Mouse (Mus musculus) heart, adult 9 months (tissue): Measurements from ENCODE around the gene Hivep3.
A peak's percentile ranks its signal among the peaks of the same experiment; 100 is the strongest.

ENCODE experiments used
- DNase-seq, 2 experiments: peaks; one replicate each; pipeline ENCODE4 v3.0.0; 2022; ENCODE audit warnings: low spot score in 2 of 2

Gene Hivep3

GRCm38 (mm10) chr4:120057529-120057928 is 323.9 kb downstream of the Hivep3 start:
- DNase-seq = no peak

DNA sequence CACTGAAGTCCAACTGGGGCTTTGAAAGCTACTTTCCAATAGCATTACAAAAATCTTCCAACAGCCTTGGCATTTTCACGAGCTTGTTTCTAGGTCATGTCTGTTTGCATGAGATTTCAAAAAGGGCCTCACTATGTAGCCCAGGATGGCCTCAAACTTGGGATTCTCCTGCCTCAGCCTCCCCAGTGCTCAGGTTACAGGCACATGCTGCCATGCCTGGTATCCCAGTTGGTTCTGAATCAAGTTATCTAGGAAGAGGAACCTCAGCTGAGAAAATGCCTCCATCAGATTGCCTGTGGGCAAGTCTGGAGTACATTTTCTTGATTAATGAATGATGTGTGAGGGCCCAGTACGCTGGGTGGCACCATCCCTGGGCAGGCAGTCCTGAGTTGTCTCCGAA is 324.6 kb downstream of the Hivep3 start:
- DNase-seq = no peak

DNA sequence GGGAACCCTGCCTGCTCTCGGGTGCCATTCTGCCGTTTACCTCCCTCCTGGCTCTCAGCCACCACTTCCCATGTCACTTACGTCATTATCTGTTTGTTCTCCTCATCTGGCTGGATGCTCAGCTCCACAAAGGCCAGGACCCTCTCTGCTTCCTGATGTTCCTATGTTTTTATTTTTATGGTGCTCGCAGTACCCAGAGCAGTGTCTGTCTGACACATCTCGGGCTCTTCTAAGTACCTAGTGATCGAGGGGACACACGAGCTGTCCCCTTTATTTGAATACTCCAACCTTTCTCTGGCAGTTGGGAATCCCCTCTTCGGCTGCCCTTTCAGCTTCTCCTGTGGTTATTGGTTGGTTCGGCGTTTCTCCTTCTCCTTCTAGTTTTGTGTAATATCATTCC is 325.2 kb downstream of the Hivep3 start:
- no peak for DNase-seq

- DNase-seq = no peak
Observed at GRCm38 (mm10) chr4:120061727-120062126, 328.1 kb downstream of the Hivep3 start.

GRCm38 (mm10) chr4:120062198-120062597 is 328.6 kb downstream of the Hivep3 start:
- no peak for DNase-seq

DNA sequence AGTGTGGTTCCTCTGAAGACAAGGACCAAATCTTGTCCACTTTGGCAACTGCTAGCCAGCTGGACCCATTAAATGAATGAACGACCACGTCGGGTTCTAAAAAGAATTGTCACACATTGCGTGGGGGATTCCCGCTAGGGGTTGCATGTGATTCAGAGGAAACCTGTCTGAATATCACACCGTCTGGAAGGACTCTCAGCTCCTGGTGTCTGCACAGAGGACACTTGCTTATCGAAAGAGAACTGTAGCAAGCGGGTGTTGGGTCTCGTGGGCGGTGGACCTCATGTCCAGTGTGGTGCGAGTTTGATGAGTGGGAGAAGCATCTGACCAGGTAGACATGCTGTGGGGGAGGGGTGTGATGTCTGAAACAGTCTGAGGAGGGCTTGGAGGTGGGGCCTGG is 329.2 kb downstream of the Hivep3 start:
- no peak for DNase-seq

DNA sequence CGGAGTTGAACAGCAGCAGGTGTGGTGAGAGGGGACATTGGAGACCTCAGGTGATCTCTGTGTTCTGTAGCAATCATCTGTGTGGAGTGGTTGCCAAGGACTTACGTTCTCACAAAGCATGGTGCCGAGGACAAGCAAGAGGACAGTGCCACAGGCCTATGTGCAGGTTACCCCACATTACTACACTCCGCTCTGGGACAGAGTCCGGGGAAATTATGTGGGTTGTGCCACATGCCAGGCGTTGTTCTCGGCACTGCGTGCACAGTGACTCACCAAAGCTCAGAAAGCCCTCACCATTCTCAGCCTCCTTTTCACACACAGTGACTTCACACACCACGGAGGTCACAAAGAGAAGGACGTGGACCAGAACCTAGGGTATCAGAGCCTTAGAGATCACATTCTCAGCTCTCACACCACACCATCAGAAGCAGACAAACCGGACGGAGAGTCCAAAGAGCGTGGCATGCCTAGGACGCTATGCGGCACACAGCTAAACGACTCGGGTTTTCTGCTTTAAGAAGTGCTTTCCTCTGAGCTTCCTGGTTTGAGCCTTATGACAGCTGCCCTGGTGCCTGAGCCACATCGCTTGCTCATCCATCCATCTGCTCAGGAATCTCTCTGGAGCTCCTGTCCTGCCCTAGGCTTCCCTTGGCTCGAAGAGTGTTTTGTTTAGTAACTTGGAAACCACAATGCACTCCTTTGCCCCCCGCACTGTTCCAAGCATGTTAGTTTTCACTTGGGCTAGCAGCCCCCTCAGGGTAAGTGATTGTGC is 330.0 kb downstream of the Hivep3 start:
- no peak for DNase-seq

- no peak for DNase-seq
Observed at GRCm38 (mm10) chr4:120064696-120065095, 331.1 kb downstream of the Hivep3 start, which contains the start of gene AL607142.1. Gene AL607142.1 (plus strand): TSS chr4:120064996.

- DNase-seq = peak; percentile 16 to 40
Observed at GRCm38 (mm10) chr4:120066841-120067591, 333.4 kb downstream of the Hivep3 start.

DNA sequence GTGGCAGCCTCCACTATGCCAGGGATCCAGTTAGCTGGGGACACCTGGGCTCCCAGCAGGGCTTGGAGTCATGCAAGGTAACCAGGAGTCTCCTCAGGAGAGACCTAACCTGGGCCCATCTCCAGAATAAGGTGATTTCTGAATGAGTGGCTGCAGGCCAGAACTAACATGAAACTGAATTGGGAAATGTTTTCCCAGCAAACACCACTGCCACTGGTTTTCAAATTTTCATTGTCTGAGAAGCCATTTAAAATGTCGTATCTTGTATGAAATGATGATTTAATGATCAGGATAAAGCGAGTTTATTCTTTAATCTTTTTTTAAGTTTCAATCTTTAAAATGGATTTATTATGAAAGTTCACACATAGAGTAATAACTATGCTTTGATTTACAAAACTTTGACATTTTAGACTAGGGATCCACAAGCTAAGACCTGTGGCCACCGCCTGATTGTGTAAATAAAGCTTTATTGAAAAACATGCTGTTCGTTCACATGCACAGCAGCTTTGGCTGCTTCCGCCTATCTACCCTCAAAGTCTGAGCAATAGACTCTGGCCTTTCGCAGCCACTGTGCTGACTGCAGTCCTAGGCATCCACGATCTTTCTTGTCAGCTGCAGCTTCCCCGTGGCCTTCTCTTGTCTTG is 334.1 kb downstream of the Hivep3 start:
- no peak for DNase-seq

GRCm38 (mm10) chr4:120068883-120069581 is 335.4 kb downstream of the Hivep3 start:
- peak in 1 of 2 experiments; percentile 31 for DNase-seq

DNA sequence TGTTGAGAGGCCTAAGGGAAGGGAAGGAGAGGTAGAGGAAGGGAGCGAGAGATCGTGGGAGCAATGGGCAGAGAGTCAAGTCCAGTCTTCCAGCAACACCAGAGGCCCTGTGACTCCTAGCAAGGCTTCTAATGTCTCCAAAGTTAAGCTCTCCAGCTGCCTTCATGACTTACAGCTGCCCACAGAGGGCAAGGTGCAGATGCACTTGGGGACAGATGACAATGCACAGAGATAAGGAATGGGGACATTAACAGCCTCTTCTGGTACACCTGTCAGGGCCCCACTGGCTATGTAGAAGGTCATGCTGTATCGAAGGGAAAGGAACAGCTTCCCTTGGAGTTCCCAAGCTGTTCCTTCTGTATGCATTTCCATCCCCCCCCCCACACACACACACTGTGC is 336.0 kb downstream of the Hivep3 start:
- no peak for DNase-seq

GRCm38 (mm10) chr4:120071411-120071810 is 337.8 kb downstream of the Hivep3 start:
- no peak for DNase-seq

GRCm38 (mm10) chr4:120071842-120072507 is 338.4 kb downstream of the Hivep3 start:
- no peak for DNase-seq

- peak; percentile 19 to 34 for DNase-seq
Observed at GRCm38 (mm10) chr4:120074061-120074460, 340.5 kb downstream of the Hivep3 start.

- DNase-seq = no peak
Observed at GRCm38 (mm10) chr4:120077322-120077721, 343.7 kb downstream of the Hivep3 start.

DNA sequence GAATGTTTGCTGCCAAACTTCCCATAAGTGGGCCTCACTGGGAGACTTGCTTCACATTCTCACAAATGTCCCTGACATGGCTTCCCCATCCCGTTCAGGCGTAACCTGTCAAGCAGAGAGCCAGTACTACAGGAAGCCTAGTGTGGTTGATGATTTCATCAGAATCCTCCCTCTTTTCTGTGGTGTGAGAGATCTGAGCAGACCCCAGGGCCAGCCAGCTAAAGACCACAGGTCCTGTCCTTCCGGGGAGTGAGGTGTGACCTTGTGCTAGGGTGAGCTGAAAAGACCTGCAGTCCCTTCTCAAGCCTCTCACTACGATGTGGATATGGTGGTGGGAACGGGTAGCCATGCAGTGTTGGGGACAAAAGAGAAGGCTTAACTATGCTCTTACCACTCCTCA is 348.9 kb downstream of the Hivep3 start:
- no peak for DNase-seq

GRCm38 (mm10) chr4:120083700-120084099 is 350.1 kb downstream of the Hivep3 start:
- DNase-seq = peak in 1 of 2 experiments; percentile 59

GRCm38 (mm10) chr4:120089536-120089935 is 356.0 kb downstream of the Hivep3 start:
- no peak for DNase-seq

DNA sequence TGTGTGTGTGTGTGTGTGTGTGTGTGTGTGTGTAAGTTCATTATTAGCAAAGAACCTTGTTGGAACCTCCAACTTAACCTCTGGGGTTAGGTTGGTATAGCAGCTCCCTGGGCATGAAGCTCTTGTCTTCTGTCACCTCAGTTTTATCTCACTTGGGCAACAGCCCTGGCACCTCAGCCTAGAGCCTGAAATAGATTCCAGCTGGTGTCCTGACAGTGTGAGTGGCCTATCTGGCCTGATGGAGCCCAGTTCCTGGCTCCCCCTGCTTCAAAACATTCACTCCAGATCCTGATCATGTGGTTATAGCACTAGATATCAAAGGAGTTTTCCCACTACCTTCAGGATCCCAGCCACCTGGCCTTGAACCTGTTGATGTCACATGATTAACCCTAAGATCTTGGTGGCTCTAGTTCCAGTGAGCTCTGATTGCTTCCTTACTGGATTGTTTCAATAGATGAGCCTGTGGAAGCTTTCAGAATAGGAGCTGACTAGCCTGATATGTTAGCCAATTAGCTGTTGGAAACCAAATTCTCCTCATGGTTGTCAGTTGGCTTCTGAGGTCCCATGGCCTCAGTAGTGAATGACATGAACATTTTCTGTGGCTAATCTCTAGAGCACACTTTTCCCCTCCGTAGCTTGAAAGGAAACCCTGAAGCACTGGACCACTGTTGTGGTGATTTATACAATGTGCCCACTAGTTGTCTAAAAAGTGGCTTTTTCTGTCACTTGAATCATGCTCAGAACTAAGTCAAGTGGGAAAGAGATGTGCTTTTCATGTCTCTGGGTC is 358.6 kb downstream of the Hivep3 start:
- DNase-seq = peak; percentile 74 to 78

DNA sequence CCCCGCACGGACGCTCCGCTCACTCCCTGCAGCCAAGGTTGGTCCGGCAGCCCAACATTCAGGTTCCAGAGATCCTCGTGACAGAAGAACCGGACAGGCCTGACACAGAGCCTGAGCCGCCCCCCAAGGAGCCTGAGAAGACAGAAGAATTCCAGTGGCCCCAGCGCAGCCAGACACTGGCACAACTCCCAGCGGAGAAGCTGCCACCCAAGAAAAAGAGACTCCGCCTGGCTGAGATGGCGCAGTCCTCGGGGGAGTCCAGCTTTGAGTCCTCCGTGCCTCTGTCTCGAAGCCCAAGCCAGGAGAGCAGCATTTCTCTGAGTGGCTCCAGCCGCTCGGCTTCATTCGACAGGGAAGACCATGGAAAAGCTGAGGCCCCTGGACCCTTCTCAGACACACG is 363.4 kb downstream of the Hivep3 start:
- DNase-seq = no peak
